Mouse (Mus musculus): ENCODE data around the gene Sos1.

DNA sequence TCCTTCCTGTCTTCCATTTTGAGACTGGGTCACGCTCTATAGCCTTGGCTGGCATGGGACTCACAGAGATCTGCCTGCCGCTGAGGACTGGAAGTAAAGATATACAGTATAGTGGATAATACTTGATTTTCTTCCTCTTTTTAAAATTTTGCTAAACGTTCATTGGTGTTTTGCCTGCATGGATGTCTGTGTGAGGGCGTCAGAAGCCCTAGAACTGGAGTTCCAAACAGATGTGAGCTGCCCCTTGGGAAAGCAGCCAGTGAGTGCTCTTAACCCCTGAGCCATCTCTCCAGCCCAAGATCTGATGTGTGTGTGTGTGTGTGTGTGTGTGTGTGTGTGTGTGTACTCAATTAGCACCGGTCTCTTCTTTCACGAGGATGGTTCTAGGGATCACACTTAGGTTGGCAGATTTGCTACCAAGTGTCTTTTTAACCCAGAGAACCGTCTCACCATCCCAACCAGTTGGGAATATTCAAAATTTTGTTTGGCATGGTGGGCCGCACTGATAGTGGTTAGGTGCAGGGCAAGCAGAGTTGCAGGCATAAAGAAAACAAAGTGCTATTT is 16.4 kb upstream of the Sos1 start:
- TF ChIP-seq CTCF (IDR thresholded peaks at IDR 0.05) (no peak), EP300 (IDR thresholded peaks at IDR 0.05) (no peak)

Measured in lung, postnatal 0 days (tissue).